Mouse (Mus musculus) brain, embryonic 14.5 days (tissue): ENCODE results near the gene Pphln1. TPM values are rescaled to one million over a fixed set of nuclear protein-coding genes. Genes with fewer than 3 reads are reported as not detected.

ENCODE experiments used
- DNase-seq: peaks from one replicate; pipeline ENCODE4 v3.0.0-alpha.2; 2011; ENCODE audit warnings: low read depth
- CTCF ChIP-seq: fragments of 200-500 bp; IDR thresholded peaks from 2 replicates; pipeline ENCODE4 v1.5.1; 2012; ENCODE audit warnings: inconsistent platforms, mild to moderate bottlenecking, moderate library complexity, borderline replicate concordance; ENCODE audit not compliant: insufficient read depth, insufficient read length; ENCODE audit errors: extremely low read depth
- POLR2A ChIP-seq: fragments of 200-500 bp; IDR thresholded peaks from 2 replicates; pipeline ENCODE4 v1.6.1; 2012; ENCODE audit warnings: mild to moderate bottlenecking, inconsistent platforms, borderline replicate concordance; ENCODE audit not compliant: poor library complexity, insufficient read depth, insufficient read length, severe bottlenecking; ENCODE audit errors: extremely low read depth
- polyA plus RNA-seq: library from polyadenylated mRNA; depleted of rRNA; stranded (reverse); fragments of >200 nt; gene quantifications from 2 replicates; pipeline ENCODE4 v1.2.3, GENCODE M21; 2012

Gene Pphln1
- polyA plus RNA-seq, 1 experiment: 34.8 TPM

DNA sequence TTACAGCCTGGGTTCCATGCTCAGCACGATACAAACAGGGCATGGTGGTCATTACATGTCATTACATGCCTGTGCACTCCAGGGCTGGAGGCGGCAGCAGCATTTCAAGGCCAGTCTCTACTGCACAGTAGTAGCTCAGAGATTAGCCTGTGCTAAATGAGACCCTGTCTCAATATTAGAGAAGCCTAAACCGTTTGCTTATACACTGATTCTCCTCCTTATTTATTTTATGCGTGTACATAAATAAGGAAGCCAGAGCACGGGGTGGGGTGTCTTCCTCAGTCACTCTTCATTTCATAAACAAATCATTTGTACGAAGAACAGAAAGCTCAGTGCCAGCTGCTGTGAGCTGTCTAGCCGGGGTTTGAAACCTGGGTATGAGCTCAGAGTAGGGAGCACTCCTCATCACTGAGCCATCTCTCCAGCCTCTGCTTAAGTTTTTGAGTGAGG lies 86.1 kb downstream of the Pphln1 start:
- no peak for TF ChIP-seq POLR2A
- TF ChIP-seq CTCF: peak; percentile 34; the same call in 1 of the 2 replicates
- no peak for DNase-seq

GRCm38 (mm10) chr15:93485252-93485651 lies 87.1 kb downstream of the Pphln1 start:
- DNase-seq: no peak
- no peak for TF ChIP-seq CTCF
- no peak for TF ChIP-seq POLR2A

- DNase-seq: no peak
- TF ChIP-seq POLR2A (no peak), CTCF (no peak)
These were observed 87.9 kb downstream of the Pphln1 start for GRCm38 (mm10) chr15:93486066-93486465.

DNA sequence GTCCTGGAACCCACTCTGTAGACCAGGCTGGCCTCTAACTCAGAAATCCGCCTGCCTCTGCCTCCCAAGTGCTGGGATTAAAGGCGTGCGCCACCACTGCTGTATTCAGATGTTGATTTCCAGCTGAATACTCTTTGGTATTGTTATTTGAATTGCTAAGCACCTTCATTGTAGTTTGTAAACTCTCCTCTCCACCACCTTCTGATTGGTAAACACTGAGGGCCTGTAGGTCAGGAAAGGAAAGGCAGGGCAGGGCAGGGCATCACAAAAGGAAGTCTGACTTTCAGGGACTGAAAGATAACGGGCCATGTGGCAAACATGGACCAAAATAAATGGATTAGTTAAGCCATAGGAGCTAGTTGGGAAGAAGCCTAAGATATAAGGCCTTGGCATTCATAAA lies 91.4 kb downstream of the Pphln1 start:
- no peak for DNase-seq
- TF ChIP-seq POLR2A (no peak), CTCF (no peak)

- no peak for TF ChIP-seq POLR2A
- TF ChIP-seq CTCF: no peak
- DNase-seq: no peak
These were observed 96.5 kb downstream of the Pphln1 start for GRCm38 (mm10) chr15:93494700-93495099.

DNA sequence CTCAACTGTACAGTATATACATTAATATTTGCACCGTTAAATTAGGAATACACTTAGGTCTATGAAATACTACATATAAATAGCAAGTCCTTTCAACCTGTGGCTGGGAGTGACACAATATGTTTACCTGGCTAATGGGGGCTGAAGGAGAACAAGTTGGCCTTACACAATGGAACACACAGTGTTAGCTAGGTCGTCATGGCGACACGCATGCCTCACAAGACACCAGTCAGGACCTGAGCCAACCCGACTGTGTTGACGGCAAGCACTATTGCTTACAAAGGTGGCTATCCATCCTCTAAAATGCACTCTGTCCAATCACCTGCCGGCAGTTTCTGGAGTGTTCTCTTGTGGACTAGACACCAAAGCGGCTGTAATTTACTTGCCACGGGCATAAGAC lies 101.7 kb downstream of the Pphln1 start:
- DNase-seq: peak; percentile 82

GRCm38 (mm10) chr15:93502703-93503102 lies 104.6 kb downstream of the Pphln1 start:
- TF ChIP-seq POLR2A (no peak), CTCF (no peak)
- DNase-seq: no peak

More for the DNA sequence above, 101.7 kb downstream of the Pphln1 start:
- no peak for TF ChIP-seq POLR2A
- TF ChIP-seq CTCF: no peak

DNA sequence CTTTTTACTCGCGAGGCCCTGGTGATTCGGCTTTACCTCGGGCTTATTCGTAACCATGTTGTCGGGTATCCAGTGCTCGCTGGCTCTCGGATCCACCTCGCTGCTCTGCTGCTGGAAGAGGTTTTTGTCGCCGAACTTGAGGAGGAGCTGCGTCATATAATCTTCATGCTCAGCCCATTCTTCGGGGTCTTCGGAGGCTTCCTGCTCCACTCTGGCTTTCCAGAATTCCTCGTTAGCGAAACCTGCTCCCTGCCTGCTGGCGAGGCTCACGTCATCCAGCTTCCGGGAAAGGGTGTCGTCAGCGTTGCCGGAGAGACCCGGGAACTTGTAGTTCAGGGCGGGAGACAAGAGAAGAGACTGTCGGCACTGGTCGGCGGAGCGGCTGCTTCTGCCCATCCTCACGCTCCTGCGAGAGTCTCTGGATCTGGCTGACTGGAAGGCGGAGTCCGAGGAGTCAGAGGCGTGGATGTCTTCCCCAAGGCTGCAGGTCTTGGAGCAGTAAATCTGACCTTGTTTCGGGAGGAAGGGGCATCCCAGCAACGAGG lies 105.1 kb downstream of the Pphln1 start:
- TF ChIP-seq POLR2A (no peak), CTCF (no peak)
- no peak for DNase-seq

DNA sequence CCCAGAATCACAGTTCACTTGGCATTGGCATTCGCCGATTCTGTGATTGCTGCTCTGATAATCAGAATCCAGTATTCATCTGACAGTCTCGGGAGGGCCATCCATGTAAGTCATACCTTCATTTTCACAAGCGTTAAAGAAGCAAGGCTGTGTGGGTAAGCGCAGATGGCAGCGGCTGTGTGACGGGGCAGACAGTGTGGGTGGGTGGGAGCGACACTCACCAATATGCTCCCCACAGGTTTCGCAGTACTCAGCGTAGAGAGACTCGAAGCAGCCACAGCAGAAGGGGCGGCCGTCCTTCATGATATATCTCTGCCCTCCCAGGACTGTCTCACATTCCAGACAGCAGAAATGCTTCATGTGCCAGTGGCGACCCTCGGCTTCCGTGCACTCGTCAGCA lies 106.7 kb downstream of the Pphln1 start:
- TF ChIP-seq POLR2A: no peak
- no peak for TF ChIP-seq CTCF
- no peak for DNase-seq

- TF ChIP-seq CTCF: no peak
- no peak for TF ChIP-seq POLR2A
- DNase-seq: peak; percentile 79
These were observed 112.7 kb downstream of the Pphln1 start for GRCm38 (mm10) chr15:93510690-93511336.

GRCm38 (mm10) chr15:93512437-93512836 lies 114.3 kb downstream of the Pphln1 start:
- TF ChIP-seq CTCF: no peak
- no peak for TF ChIP-seq POLR2A
- peak; percentile 32 for DNase-seq

GRCm38 (mm10) chr15:93513939-93514341 lies 115.8 kb downstream of the Pphln1 start:
- TF ChIP-seq CTCF: no peak
- no peak for TF ChIP-seq POLR2A
- peak; percentile 55 for DNase-seq
